Mouse (Mus musculus) liver, embryonic 12.5 days (tissue): ENCODE results near the gene Bcl6b. TPM values are rescaled to one million over a fixed set of nuclear protein-coding genes. Genes with fewer than 3 reads are reported as not detected.
A peak's percentile ranks its signal among the peaks of the same experiment; 100 is the strongest.

ENCODE experiments used
- ATAC-seq: fragments of 200-750 bp; cut with Nextera tagmentation; 2 replicates; pipeline ENCODE4 v1.8.0; 2017; ENCODE audit warnings: moderate number of reproducible peaks, mild to moderate bottlenecking, moderate library complexity
- H3K27ac ChIP-seq: fragments of 300-500 bp; sonication (generic); 2 replicates; pipeline ENCODE4 v1.5.1; 2016; ENCODE audit warnings: mild to moderate bottlenecking
- H3K27me3 ChIP-seq: fragments of 300-500 bp; sonication (generic); replicated peaks from 2 replicates; pipeline ENCODE4 v1.6.1; 2016; ENCODE audit warnings: mild to moderate bottlenecking, moderate library complexity
- H3K36me3 ChIP-seq: fragments of 300-500 bp; sonication (generic); 2 replicates; pipeline ENCODE4 v1.6.1; 2016; ENCODE audit warnings: mild to moderate bottlenecking, moderate library complexity
- H3K4me1 ChIP-seq: fragments of 300-500 bp; sonication (generic); 2 replicates; pipeline ENCODE4 v1.6.1; 2016
- H3K4me2 ChIP-seq: fragments of 300-500 bp; sonication (generic); 2 replicates; pipeline ENCODE4 v1.6.1; 2016; ENCODE audit warnings: mild to moderate bottlenecking, moderate library complexity
- H3K4me3 ChIP-seq: fragments of 300-500 bp; sonication (generic); 2 replicates; pipeline ENCODE4 v1.5.1; 2016; ENCODE audit warnings: mild to moderate bottlenecking, moderate library complexity
- H3K9ac ChIP-seq: fragments of 300-500 bp; sonication (generic); 2 replicates; pipeline ENCODE4 v1.6.1; 2016; ENCODE audit warnings: mild to moderate bottlenecking, moderate library complexity
- H3K9me3 ChIP-seq: fragments of 300-500 bp; sonication (generic); replicated peaks from 2 replicates; pipeline ENCODE4 v1.6.1; 2016; ENCODE audit warnings: mild to moderate bottlenecking, moderate library complexity
- WGBS: fragments of 180-500 bp; shearing (Covaris S2); methylation state at CpG from one replicate; pipeline ENCODE4 v1.1.7; 2016; ENCODE audit not compliant: insufficient replicate concordance; 5-methylcytosine and 5-hydroxymethylcytosine counted together
- polyA plus RNA-seq: library from polyadenylated mRNA; unstranded; fragments of >200 nt; fragmentation: Nextera tagmentation; extraction: Ambion mirVana; gene quantifications from 2 replicates; pipeline ENCODE4 v1.2.1, GENCODE M21; 2016

Gene Bcl6b
- polyA plus RNA-seq = 2.8 and 3.8 TPM in 2 replicates

GRCm38 (mm10) chr11:70229260-70230010 lies at the start of gene Bcl6b:
Gene Bcl6b, minus strand, starts transcription at chr11:70229798.
- ATAC-seq = no peak
- Histone ChIP-seq H3K9me3 (no peaks in the 10 kb centered on the region), H3K4me1 (peaks cover 90% of the 10 kb centered on the region), H3K27me3 (peaks cover 50% of the 10 kb centered on the region), H3K9ac (peak within 1 kb of the TSS; percentile 60), H3K27ac (peak within 1 kb of the TSS; percentile 70), H3K4me3 (peak within 1 kb of the TSS; percentile 50), H3K4me2 (peak within 1 kb of the TSS; percentile 81), H3K36me3 (peaks cover under 1% of the 10 kb centered on the region; the same call in 1 of the 2 replicates)
- WGBS = 2% methylated on average over 39 of the region's 39 CpGs

GRCm38 (mm10) chr11:70278961-70279360 lies 49.4 kb upstream of the Bcl6b start:
- Histone ChIP-seq H3K9me3 (no peaks in the 10 kb centered on the region), H3K27me3 (0 out of 2 replicates have a peak, but pooled peaks cover 4% of the 10 kb centered on the region), H3K27ac (no peak overlapping the region), H3K4me3 (no peak overlapping the region), H3K4me1 (no peaks in the 10 kb centered on the region), H3K36me3 (no peaks in the 10 kb centered on the region), H3K4me2 (no peak overlapping the region), H3K9ac (no peak overlapping the region)
- ATAC-seq = no peak
- 77% methylated on average over 3 of the region's 3 CpGs for WGBS

DNA sequence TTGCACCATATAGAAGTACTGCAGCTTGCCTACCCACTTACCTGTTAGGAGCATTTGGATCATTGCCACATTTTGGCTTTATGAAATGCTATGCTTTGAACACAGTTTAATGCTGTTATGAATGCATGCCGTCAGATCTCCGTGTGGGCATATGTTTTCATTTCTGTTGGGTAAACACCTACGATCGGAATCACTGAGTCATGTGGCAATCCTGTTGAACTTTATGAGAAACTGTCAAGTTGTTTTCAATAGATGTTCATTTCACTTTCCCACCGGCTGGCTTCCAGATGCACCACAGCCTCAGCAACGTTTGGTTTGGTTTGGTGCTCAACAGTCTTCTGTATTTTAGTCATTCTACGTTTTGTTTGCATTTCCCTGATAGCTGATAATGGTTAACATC lies 42.0 kb upstream of the Bcl6b start:
- Histone ChIP-seq H3K4me1 (no peaks in the 10 kb centered on the region), H3K9me3 (no peaks in the 10 kb centered on the region), H3K27me3 (no peaks in the 10 kb centered on the region), H3K27ac (no peak overlapping the region), H3K9ac (no peak overlapping the region), H3K4me2 (no peak overlapping the region), H3K36me3 (no peaks in the 10 kb centered on the region), H3K4me3 (no peak overlapping the region)
- 72% methylated on average over 7 of the region's 7 CpGs for WGBS
- no peak for ATAC-seq

GRCm38 (mm10) chr11:70266405-70266804 lies 36.8 kb upstream of the Bcl6b start:
- no peak overlapping the region for H3K27ac ChIP-seq
- no peaks in the 10 kb centered on the region for H3K4me1 ChIP-seq
- H3K9ac ChIP-seq = no peak overlapping the region
- H3K36me3 ChIP-seq = no peaks in the 10 kb centered on the region
- H3K27me3 ChIP-seq = no peaks in the 10 kb centered on the region
- no peak for ATAC-seq
- H3K9me3 ChIP-seq = no peaks in the 10 kb centered on the region
- 80% methylated on average over 1 of the region's 1 CpGs for WGBS
- H3K4me2 ChIP-seq = no peak overlapping the region
- H3K4me3 ChIP-seq = no peak overlapping the region

- no peaks in the 10 kb centered on the region for H3K36me3 ChIP-seq
- H3K9me3 ChIP-seq = no peaks in the 10 kb centered on the region
- no peak overlapping the region for H3K9ac ChIP-seq
- whole genome bisulfite sequencing = 62% methylated on average over 4 of the region's 4 CpGs
- H3K4me1 ChIP-seq = no peaks in the 10 kb centered on the region
- H3K4me3 ChIP-seq = no peak overlapping the region
- ATAC-seq = no peak
- no peak overlapping the region for H3K27ac ChIP-seq
- H3K27me3 ChIP-seq = no peaks in the 10 kb centered on the region
- H3K4me2 ChIP-seq = no peak overlapping the region
Observed at GRCm38 (mm10) chr11:70265819-70266218, 36.2 kb upstream of the Bcl6b start.

DNA sequence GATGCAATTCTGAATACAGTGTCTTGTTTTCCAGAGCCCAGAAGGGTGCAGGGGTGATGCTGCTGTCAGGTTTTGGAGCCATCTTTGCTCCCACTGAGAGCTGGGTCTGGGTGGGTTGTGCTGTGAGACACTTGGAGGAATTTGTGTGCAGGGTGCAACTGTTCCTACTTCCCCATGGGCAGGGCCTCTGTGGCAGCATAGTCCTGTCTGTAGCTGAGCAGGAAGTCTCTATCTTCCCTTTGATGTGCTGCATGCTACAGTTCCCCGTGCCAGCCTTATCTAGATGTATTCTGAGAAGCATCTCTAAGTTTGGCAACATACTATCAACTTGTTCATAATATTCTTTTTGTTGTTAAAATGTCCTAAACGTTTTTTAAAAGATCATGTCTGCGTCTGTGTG lies 35.7 kb upstream of the Bcl6b start:
- H3K27me3 ChIP-seq = no peaks in the 10 kb centered on the region
- H3K36me3 ChIP-seq = no peaks in the 10 kb centered on the region
- no peak overlapping the region for H3K27ac ChIP-seq
- H3K4me3 ChIP-seq = no peak overlapping the region
- 25% methylated on average over 3 of the region's 3 CpGs for WGBS
- ATAC-seq = no peak
- H3K9me3 ChIP-seq = no peaks in the 10 kb centered on the region
- H3K4me2 ChIP-seq = no peak overlapping the region
- no peaks in the 10 kb centered on the region for H3K4me1 ChIP-seq
- no peak overlapping the region for H3K9ac ChIP-seq

DNA sequence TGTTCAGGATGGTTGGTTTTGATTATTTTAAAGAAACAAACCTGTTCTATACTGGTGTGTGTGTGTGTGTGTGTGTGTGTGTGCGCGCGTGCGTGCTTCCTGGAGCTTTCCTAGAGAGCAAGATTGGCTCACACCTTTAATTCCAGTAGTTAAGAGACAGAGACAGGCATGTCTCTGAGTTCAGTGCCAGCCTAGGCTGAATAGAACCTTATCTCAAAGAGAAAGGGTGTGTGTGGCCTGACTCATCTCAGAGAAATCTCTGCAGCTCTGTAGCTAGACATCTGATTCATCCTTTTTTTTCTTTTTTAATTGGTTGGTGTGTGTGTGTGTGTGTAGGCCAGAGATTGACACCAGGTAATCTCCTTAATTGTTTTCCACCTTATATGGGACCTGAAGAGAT lies 29.4 kb upstream of the Bcl6b start:
- Histone ChIP-seq H3K27me3 (peaks cover 47% of the 10 kb centered on the region), H3K9ac (no peak overlapping the region), H3K4me1 (no peaks in the 10 kb centered on the region), H3K27ac (no peak overlapping the region), H3K9me3 (no peaks in the 10 kb centered on the region), H3K4me3 (no peak overlapping the region), H3K4me2 (no peak overlapping the region), H3K36me3 (no peaks in the 10 kb centered on the region)
- no peak for ATAC-seq
- 80% methylated on average over 4 of the region's 4 CpGs for WGBS

GRCm38 (mm10) chr11:70254931-70255531 lies 25.4 kb upstream of the Bcl6b start, which contains the start of gene Alox12:
Gene Alox12, minus strand, starts transcription at chr11:70255353.
- H3K4me1 ChIP-seq = peaks cover 5% of the 10 kb centered on the region; the same call in 1 of the 2 replicates
- peaks cover 74% of the 10 kb centered on the region for H3K27me3 ChIP-seq
- WGBS = 4% methylated on average over 25 of the region's 25 CpGs
- ATAC-seq = 0 out of 2 replicates have a peak, but pooled peaks have one; percentile 27
- H3K27ac ChIP-seq = no peak within 1 kb of the TSS
- no peaks in the 10 kb centered on the region for H3K36me3 ChIP-seq
- peak within 1 kb of the TSS; percentile 55 for H3K4me2 ChIP-seq
- no peaks in the 10 kb centered on the region for H3K9me3 ChIP-seq
- H3K4me3 ChIP-seq = peak within 1 kb of the TSS; percentile 37
- H3K9ac ChIP-seq = peak within 1 kb of the TSS; percentile 6; the same call in 1 of the 2 replicates

DNA sequence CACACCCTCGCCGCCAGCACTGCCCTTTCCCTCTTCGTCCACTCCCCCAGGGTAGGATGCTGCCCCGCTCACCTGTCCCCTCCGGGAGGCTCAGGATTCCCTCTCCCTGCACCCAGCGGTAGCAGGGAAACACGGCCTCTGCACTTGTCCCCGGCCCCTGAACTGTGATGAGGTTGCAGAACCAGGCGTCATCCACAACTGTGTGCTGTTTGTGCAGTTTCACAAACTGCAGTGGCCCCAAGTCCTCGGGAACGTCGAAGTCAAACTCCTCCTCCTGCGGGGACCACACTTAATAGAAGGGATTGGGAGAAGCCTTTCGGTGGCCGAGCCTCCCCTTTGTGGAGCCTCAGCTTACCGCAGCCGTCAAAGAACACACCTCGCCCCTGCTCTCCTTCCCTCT lies 24.7 kb upstream of the Bcl6b start:
- H3K27ac ChIP-seq = no peak overlapping the region
- ATAC-seq = no peak
- H3K36me3 ChIP-seq = no peaks in the 10 kb centered on the region
- H3K4me2 ChIP-seq = peak overlapping the region; percentile 55
- H3K4me1 ChIP-seq = peaks cover 7% of the 10 kb centered on the region; the same call in 1 of the 2 replicates
- WGBS = 6% methylated on average over 18 of the region's 18 CpGs
- peak overlapping the region; percentile 37 for H3K4me3 ChIP-seq
- H3K27me3 ChIP-seq = peaks cover 77% of the 10 kb centered on the region
- H3K9ac ChIP-seq = no peak overlapping the region
- H3K9me3 ChIP-seq = no peaks in the 10 kb centered on the region

DNA sequence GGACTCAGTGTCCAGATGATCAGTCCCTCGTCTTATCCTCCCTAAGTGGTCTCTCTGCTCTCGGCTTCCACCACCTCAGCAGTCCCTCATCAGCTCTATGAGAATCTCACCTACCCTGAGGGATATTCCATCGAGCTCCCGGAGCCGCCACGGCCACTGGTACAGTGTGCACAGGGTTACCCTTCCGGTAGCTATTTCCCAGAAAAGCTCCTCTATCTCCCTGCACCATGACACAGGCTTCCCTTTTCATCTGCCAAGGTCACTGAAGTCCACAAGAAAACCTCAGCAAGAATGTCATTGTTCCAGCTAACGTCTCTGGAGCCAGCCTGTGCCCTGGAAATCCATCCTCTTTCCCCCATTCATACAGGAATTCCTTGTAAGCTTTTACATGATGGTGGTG lies 22.3 kb upstream of the Bcl6b start:
- H3K36me3 ChIP-seq = no peaks in the 10 kb centered on the region
- no peak overlapping the region for H3K4me3 ChIP-seq
- peaks cover 58% of the 10 kb centered on the region for H3K27me3 ChIP-seq
- H3K9ac ChIP-seq = no peak overlapping the region
- no peak for ATAC-seq
- H3K9me3 ChIP-seq = no peaks in the 10 kb centered on the region
- 57% methylated on average over 8 of the region's 8 CpGs for WGBS
- no peak overlapping the region for H3K27ac ChIP-seq
- peaks cover 7% of the 10 kb centered on the region; the same call in 1 of the 2 replicates for H3K4me1 ChIP-seq
- no peak overlapping the region for H3K4me2 ChIP-seq

- no peaks in the 10 kb centered on the region for H3K9me3 ChIP-seq
- H3K9ac ChIP-seq = no peak overlapping the region
- H3K4me1 ChIP-seq = peaks cover 7% of the 10 kb centered on the region; the same call in 1 of the 2 replicates
- no peak for ATAC-seq
- H3K27ac ChIP-seq = no peak overlapping the region
- no peaks in the 10 kb centered on the region for H3K36me3 ChIP-seq
- H3K27me3 ChIP-seq = peaks cover 49% of the 10 kb centered on the region
- WGBS = 31% methylated on average over 11 of the region's 11 CpGs
- H3K4me3 ChIP-seq = no peak overlapping the region
- no peak overlapping the region for H3K4me2 ChIP-seq
Observed at GRCm38 (mm10) chr11:70250150-70250549, 20.6 kb upstream of the Bcl6b start.

DNA sequence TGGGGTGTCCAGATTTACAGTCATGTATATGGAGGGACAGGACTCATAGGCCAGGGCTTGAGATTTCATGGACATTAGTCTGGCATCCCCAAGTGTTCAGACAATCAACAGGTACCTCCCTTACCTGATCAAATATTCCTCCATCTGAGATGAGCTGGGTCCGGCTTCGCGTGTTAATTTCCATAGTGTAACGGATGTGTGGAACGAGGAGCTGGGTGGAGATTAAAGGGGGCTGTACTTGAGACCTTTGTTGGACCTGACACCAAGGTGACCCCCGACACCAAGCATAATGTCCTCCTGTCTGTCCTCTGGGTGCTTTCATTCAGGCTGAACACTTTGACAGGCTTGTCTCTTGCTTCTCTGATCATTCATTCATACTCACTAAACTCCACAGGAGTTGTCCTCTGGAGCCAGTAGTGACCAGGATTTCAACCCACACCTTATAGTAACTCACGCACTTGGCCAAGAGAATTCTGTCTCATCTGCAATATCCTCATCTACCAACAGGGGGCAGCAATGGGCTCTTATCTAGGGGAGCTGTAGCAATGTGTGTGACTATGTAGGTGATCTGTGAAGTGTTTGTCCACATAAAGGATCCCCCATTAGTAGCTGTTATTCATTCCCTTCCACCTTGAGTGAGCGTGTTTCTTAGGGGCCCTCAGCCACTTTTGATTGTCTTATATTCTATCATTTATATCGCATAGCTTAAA lies 17.7 kb upstream of the Bcl6b start:
- H3K36me3 ChIP-seq = no peaks in the 10 kb centered on the region
- no peak overlapping the region for H3K27ac ChIP-seq
- peaks cover 31% of the 10 kb centered on the region for H3K27me3 ChIP-seq
- no peak overlapping the region for H3K4me2 ChIP-seq
- H3K4me1 ChIP-seq = peaks cover 7% of the 10 kb centered on the region; the same call in 1 of the 2 replicates
- no peak overlapping the region for H3K4me3 ChIP-seq
- WGBS = 42% methylated on average over 9 of the region's 9 CpGs
- H3K9me3 ChIP-seq = no peaks in the 10 kb centered on the region
- ATAC-seq = 0 out of 2 replicates have a peak, but pooled peaks have one; percentile 30
- H3K9ac ChIP-seq = no peak overlapping the region
